Mouse (Mus musculus) gastrocnemius, adult 8-10 months (tissue): Measurements from ENCODE around the gene Inpp5a. TPM values are rescaled to one million over a fixed set of nuclear protein-coding genes. Genes with fewer than 3 reads are reported as not detected.
A peak's percentile ranks its signal among the peaks of the same experiment; 100 is the strongest.

Experiments
- DNase-seq, 2 experiments: peaks; one replicate each; pipeline ENCODE4 v3.0.0; 2022; ENCODE audit warnings: low spot score in 2 of 2
- total RNA-seq, 4 experiments: library from RNA; stranded (reverse); gene quantifications; 2 replicates each; pipeline ENCODE4 v1.2.4; 2022

Gene Inpp5a
- 10 to 100 TPM; 74.7 to 91.2 (median 87.5) TPM for total RNA-seq

- peak; percentile 99 for DNase-seq
Measured at GRCm38 (mm10) chr7:139388670-139389212, at the start of gene Inpp5a. Gene Inpp5a, plus strand, starts transcription at chr7:139389109.

GRCm38 (mm10) chr7:139339184-139339583 lies 49.7 kb upstream of the Inpp5a start:
- DNase-seq, result no peak

- DNase-seq, result no peak
Measured at GRCm38 (mm10) chr7:139341020-139341660, 47.8 kb upstream of the Inpp5a start.

- no peak for DNase-seq
Measured at GRCm38 (mm10) chr7:139342809-139343208, 46.1 kb upstream of the Inpp5a start.

- DNase-seq, result no peak
Measured at GRCm38 (mm10) chr7:139347051-139347450, 41.9 kb upstream of the Inpp5a start.

GRCm38 (mm10) chr7:139350606-139351005 lies 38.3 kb upstream of the Inpp5a start:
- no peak for DNase-seq

- no peak for DNase-seq
Measured at GRCm38 (mm10) chr7:139354370-139355139, 34.4 kb upstream of the Inpp5a start.

- no peak for DNase-seq
Measured at GRCm38 (mm10) chr7:139357043-139357442, 31.9 kb upstream of the Inpp5a start.

- DNase-seq, result no peak
Measured at GRCm38 (mm10) chr7:139359906-139360305, 29.0 kb upstream of the Inpp5a start.

- no peak for DNase-seq
Measured at GRCm38 (mm10) chr7:139360890-139361559, 27.9 kb upstream of the Inpp5a start.

- no peak for DNase-seq
Measured at GRCm38 (mm10) chr7:139361799-139362198, 27.1 kb upstream of the Inpp5a start.

GRCm38 (mm10) chr7:139362514-139362913 lies 26.4 kb upstream of the Inpp5a start:
- DNase-seq, result no peak

GRCm38 (mm10) chr7:139363281-139364004 lies 25.5 kb upstream of the Inpp5a start:
- peak; percentile 53 to 73 for DNase-seq

- DNase-seq, result peak; percentile 79 to 80
Measured at GRCm38 (mm10) chr7:139364005-139364557, 24.8 kb upstream of the Inpp5a start.

GRCm38 (mm10) chr7:139364936-139365830 lies 23.7 kb upstream of the Inpp5a start:
- DNase-seq, result no peak

GRCm38 (mm10) chr7:139366131-139366530 lies 22.8 kb upstream of the Inpp5a start:
- no peak for DNase-seq

GRCm38 (mm10) chr7:139366549-139366948 lies 22.4 kb upstream of the Inpp5a start:
- DNase-seq, result no peak

GRCm38 (mm10) chr7:139368218-139368617 lies 20.7 kb upstream of the Inpp5a start:
- DNase-seq, result peak in 1 of 2 experiments; percentile 30

- peak; percentile 79 to 92 for DNase-seq
Measured at GRCm38 (mm10) chr7:139368722-139369380, 20.1 kb upstream of the Inpp5a start.
